Mouse (Mus musculus): ENCODE measurements at regions not wholly inside any gene's neighbourhood (a gene's known extent, or its start where the extent isn't known, plus 50 kb on each side); places are given as distances from the start of the nearest gene placed in this dataset.

DNA sequence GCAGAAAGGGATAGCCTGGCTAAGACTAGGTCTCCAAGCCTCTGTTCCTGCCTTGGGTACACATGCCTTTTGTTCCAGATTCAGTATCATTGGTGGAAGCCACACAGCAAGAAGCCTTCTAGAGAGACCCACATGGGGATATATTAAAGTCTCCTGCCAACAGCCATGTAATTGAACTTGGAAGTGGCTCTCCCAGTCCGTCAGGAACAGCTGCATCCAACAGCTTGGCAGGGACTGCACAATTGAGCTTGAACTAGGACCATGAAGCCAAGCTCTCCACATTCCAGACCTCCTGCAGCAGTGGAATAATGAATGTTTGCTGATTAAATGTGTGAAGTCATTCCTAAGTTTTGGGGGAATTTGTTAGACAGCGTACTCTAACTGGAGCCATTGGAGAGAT, 94.5 kb downstream of the Gpr139 start:
- 85% methylated on average over 2 of the region's 2 CpGs for WGBS
- peaks cover 44% of the 10 kb centered on the region for H3K27me3 ChIP-seq (ENCODE audit: insufficient read depth, poor library complexity, severe bottlenecking)

DNA sequence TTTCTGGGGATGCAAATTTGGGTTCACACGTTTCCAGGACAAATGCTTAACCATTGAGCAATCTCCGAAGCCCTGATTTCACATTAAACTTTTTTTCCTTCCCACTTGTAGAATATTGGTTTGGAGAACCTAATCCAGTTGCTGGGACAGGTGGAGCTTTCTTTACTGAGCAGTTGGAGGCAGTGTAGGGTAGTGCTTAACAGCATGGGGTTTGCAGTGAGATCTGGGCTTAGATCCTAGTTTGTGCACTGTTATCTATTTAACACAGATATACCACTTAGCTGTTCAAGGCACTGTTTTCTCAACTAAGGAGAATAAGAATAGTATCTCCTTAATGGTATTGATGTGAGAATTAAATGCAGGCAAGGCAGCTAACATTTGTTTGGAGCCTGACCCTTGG, 93.5 kb upstream of the Gprc5b start:
- 82% methylated on average over 2 of the region's 2 CpGs for WGBS
- peaks cover 4% of the 10 kb centered on the region; the same call in 1 of the 2 replicates for H3K9me3 ChIP-seq
- H3K4me1 ChIP-seq (replicated peaks): peaks cover 21% of the 10 kb centered on the region

More for the DNA sequence above, 94.5 kb downstream of the Gpr139 start:
- Histone ChIP-seq H3K36me3 (no peaks in the 10 kb centered on the region), H3K4me1 (replicated peaks) (peaks cover 21% of the 10 kb centered on the region), H3K4me3 (no peak overlapping the region), H3K27ac (no peak overlapping the region), H3K9me3 (peaks cover 4% of the 10 kb centered on the region; the same call in 1 of the 2 replicates)
- no peak for DNase-seq (ENCODE audit: low spot score)

DNA sequence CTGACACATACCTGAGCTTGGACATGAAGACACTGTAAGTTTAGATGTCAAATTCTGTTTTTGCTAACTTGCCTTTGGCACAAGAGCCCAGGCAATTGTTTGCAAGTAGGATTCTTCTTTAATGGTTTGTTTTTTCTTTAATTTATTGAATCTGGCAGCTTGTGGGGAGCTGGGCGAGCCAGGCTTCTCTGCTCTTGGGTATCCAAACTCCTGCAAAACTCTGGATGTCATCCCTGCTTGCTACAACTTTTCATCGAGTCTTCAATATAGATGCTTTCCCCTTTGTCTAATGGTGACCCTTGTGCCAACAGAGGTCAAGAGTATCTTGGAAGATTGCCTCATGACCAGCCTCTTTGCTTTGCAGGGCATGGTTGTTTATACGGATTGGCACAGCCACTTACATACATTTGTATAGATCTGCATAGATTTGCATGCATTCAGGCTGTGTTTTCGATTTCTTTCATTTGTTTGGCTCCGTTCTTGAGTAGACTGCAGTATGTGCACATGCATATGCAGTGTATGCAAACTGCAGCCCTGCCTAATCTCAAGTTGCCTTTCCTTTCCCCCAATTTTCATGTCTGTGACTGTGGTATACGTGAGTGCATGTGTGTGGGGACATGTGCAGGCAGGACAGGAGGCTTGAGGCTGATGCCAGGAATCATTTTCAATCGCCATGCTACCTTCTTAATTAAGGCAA, 92.9 kb upstream of the Gprc5b start:
- peaks cover 61% of the 10 kb centered on the region for H3K27me3 ChIP-seq (ENCODE audit: insufficient read depth, poor library complexity, severe bottlenecking)
- 68% methylated on average over 7 of the region's 7 CpGs for WGBS
- H3K27ac ChIP-seq: no peak overlapping the region
- no peak for DNase-seq (ENCODE audit: low spot score)
- H3K9me3 ChIP-seq: peaks cover 4% of the 10 kb centered on the region; the same call in 1 of the 2 replicates
- H3K4me3 ChIP-seq: no peak overlapping the region
- H3K36me3 ChIP-seq: no peaks in the 10 kb centered on the region
- H3K4me1 ChIP-seq (replicated peaks): peaks cover 21% of the 10 kb centered on the region

More for the DNA sequence above, 93.5 kb upstream of the Gprc5b start:
- no peak overlapping the region for H3K4me3 ChIP-seq
- DNase-seq (ENCODE audit: low spot score): no peak
- H3K27me3 ChIP-seq (ENCODE audit: insufficient read depth, poor library complexity, severe bottlenecking): peaks cover 56% of the 10 kb centered on the region
- no peaks in the 10 kb centered on the region for H3K36me3 ChIP-seq
- H3K27ac ChIP-seq: no peak overlapping the region

DNA sequence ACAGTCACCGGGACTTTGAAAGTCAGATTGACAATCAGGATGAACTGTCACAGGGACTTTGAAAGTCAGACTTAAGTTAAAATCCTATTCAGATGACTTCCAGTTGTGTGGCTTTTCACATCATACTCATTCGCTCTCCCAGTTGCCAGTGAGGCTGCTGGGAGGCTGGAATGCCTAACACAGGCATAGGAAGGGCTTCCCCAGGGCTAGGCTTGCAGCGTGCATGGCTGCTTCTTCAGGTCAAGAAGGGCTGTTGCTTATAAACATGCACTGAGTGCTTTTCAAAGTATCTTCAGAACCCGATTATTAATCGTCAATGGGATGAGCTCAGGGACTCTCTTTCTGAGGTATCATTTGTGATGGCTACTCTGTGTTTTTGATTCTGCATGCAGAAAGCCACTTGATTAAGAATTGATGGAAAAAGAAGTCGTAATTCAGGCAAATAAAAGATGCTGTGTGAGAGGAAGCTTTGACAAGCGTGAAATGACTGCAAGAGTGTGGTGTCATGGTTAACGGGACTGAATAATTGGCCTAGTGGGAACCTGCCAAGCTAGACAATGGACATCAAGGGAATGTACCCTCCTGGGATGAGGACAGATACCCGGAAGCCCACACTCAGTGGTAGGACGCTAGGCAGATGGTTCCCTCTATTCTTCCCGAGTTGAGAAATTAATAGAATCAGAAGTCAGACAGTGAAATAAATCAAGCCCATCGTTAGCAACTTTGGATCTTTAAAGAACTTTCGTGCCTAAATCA, 90.9 kb upstream of the Gprc5b start:
- peaks cover 55% of the 10 kb centered on the region for H3K27me3 ChIP-seq (ENCODE audit: insufficient read depth, poor library complexity, severe bottlenecking)
- H3K27ac ChIP-seq: no peak overlapping the region
- no peaks in the 10 kb centered on the region for H3K36me3 ChIP-seq
- H3K4me3 ChIP-seq: no peak overlapping the region
- 39% methylated on average over 13 of the region's 13 CpGs for WGBS
- peak; percentile 29 for DNase-seq (ENCODE audit: low spot score)
- H3K4me1 ChIP-seq (replicated peaks): peaks cover 21% of the 10 kb centered on the region
- no peaks in the 10 kb centered on the region for H3K9me3 ChIP-seq

DNA sequence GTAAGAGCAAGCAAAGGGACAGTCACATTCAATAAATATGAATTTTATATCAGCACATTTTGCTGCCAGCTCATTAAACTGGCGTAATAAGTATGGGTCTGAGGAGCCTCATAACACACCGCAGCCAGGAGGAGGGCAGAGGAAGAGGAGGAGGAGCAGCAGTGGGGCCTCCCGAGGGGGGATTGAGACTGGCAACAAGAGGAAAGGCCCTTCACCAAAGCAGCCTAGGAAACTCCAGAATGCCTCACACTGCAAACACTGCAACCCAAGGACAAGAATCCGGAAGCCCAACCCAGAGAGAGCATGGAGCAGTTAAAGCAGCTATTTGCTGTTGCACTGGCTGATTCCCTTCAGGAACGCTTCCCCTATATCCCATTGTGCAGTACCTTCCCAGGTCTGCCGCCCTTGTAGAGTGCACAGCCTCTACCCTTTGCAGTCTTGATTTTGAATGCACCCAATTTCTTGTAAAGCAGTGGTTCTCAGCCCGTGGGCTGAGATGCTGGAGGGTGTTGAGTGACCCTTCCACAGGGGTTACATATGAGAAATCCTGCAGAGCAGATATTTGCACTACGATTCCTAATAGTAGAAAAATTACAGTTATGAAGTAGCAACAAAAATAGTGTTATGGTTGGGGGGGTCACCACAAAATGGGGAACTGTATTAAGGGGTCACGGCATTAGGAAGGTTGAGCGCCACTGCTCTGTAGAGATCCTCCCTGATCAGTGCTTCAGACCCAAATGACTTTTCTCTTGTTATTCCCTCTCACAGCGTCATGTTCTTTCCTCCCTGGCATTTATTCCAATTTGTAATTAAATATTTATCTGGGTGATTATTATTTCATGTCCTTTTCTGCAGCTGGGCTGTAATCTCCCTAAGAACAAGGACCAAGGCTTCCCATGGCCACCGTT, 82.0 kb upstream of the Gprc5b start:
- H3K36me3 ChIP-seq: no peaks in the 10 kb centered on the region
- H3K27me3 ChIP-seq (ENCODE audit: insufficient read depth, poor library complexity, severe bottlenecking): peaks cover 3% of the 10 kb centered on the region; the same call in 1 of the 2 replicates
- DNase-seq (ENCODE audit: low spot score): peak; percentile 11
- no peak overlapping the region for H3K4me3 ChIP-seq
- WGBS: 65% methylated on average over 12 of the region's 12 CpGs
- no peak overlapping the region for H3K27ac ChIP-seq
- H3K4me1 ChIP-seq (replicated peaks): peaks cover 13% of the 10 kb centered on the region; the same call in 1 of the 2 replicates
- no peaks in the 10 kb centered on the region for H3K9me3 ChIP-seq

DNA sequence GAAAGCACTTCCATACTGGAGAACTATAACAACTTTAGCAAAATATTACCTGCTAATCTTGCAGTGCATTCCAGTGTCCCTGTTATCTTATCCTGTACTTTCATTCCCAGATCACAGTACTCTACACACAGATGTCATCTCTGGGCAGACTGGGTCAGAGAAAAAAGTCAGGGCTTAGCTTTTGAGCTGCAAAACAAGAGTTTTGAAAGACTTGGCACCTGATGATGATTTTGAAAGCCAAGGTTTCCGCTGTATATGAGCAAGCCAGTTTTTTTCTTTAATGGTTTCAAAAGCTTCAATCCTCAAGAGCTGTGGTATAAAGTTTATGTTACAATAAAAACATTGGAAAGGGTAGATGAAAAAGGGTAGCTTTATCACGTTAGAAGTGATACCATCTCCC, 71.0 kb upstream of the Gprc5b start:
- Histone ChIP-seq H3K4me3 (no peak overlapping the region), H3K36me3 (no peaks in the 10 kb centered on the region), H3K4me1 (replicated peaks) (no peaks in the 10 kb centered on the region), H3K27ac (no peak overlapping the region), H3K27me3 (ENCODE audit: insufficient read depth, poor library complexity, severe bottlenecking) (no peaks in the 10 kb centered on the region), H3K9me3 (no peaks in the 10 kb centered on the region)
- DNase-seq (ENCODE audit: low spot score): no peak
- 73% methylated on average over 2 of the region's 2 CpGs for WGBS
